In genomic region chr5:143055501-143056125, GRCm38 (mm10) we compare ENCODE assay signal across 8 mouse cellular contexts. TPM values are rescaled to one million over a fixed set of nuclear protein-coding genes. Genes with fewer than 3 reads are reported as not detected.
DNase-seq lines count a peak whose midpoint lies in the region; ATAC-seq and TF ChIP-seq lines count a peak whose summit lies in the region.

No protein-coding gene starts in this region.

- H3K4me3 ChIP-seq in MEL (ENCODE audit: control insufficient read depth in 1 of 2, insufficient read depth in 1 of 2, low read depth in 2 of 2, low read length in 2 of 2) = no peak overlapping the region
- H3K4me3 ChIP-seq in intestine, embryonic 16.5 days (ENCODE audit: low read length) = no peak overlapping the region
- no peak overlapping the region for H3K4me3 ChIP-seq in hindbrain, embryonic 11.5 days (ENCODE audit: low read depth, low read length)

- H3K79me2 ChIP-seq in MEL (ENCODE audit: control insufficient read depth, insufficient read depth, low read length, poor library complexity) = no peaks in the 10 kb centered on the region

- peak; percentile 47 for DNase-seq in adrenal gland, adult 2 months
- DNase-seq in adrenal gland, postnatal 14 days = no peak
- peak; percentile 88 for DNase-seq in MEL (ENCODE audit: low read depth, low spot score)
- peak; percentile 36 for DNase-seq in lung, postnatal 14 days
- no peak for DNase-seq in hindbrain, embryonic 11.5 days (ENCODE audit: low spot score)
- DNase-seq in cerebellum, postnatal 4 days (ENCODE audit: low spot score in 2 of 2) = no peak

- peak; percentile 38; the same call in 1 of the 2 replicates for ATAC-seq in intestine, embryonic 16.5 days
- ATAC-seq in hindbrain, embryonic 11.5 days (ENCODE audit: low FRiP score) = no peak
- ATAC-seq in CD4-positive, CD25-positive, alpha-beta regulatory T cell, adult 4 months = no peak

- H3K4me1 ChIP-seq in MEL (ENCODE audit: control insufficient read depth in 1 of 2, insufficient read depth in 2 of 2, low read length in 2 of 2) = peaks cover 56 to 70% of the 10 kb centered on the region in 2 experiments
- peaks cover 23% of the 10 kb centered on the region for H3K4me1 ChIP-seq in intestine, embryonic 16.5 days (ENCODE audit: control insufficient read depth, insufficient read depth, low read length)
- H3K4me1 ChIP-seq in hindbrain, embryonic 11.5 days (replicated peaks; ENCODE audit: control insufficient read depth, insufficient read depth, low read length) = no peaks in the 10 kb centered on the region

- peak; percentile 91 to 97 for TF ChIP-seq EP300 in MEL (IDR thresholded peaks at IDR 0.05; ENCODE audit: low read depth in 1 of 2, low read length in 2 of 2)

- peak overlapping the region; percentile 73 for H3K27ac ChIP-seq in MEL (ENCODE audit: control insufficient read depth, low read depth, low read length)
- peak overlapping the region; percentile 71 for H3K27ac ChIP-seq in intestine, embryonic 16.5 days (ENCODE audit: low read length)
- no peak overlapping the region for H3K27ac ChIP-seq in hindbrain, embryonic 11.5 days (ENCODE audit: low read depth, low read length)

- H3K4me2 ChIP-seq in intestine, embryonic 16.5 days (ENCODE audit: low read depth, low read length) = no peak overlapping the region
- H3K4me2 ChIP-seq in hindbrain, embryonic 11.5 days (replicated peaks; ENCODE audit: low read depth, low read length) = no peak overlapping the region

- TF ChIP-seq POLR2A in MEL (IDR thresholded peaks at IDR 0.05; ENCODE audit: control insufficient read depth in 1 of 2, insufficient read depth in 1 of 2, low read depth in 1 of 2, low read length in 2 of 2, poor library complexity in 1 of 2) = no peak

- no peaks in the 10 kb centered on the region for H3K9me3 ChIP-seq in MEL (replicated peaks; ENCODE audit: insufficient read depth, low read length)
- no peaks in the 10 kb centered on the region for H3K9me3 ChIP-seq in intestine, embryonic 16.5 days (ENCODE audit: control insufficient read depth, low read length)
- H3K9me3 ChIP-seq in hindbrain, embryonic 11.5 days (ENCODE audit: control insufficient read depth, low read length) = no peaks in the 10 kb centered on the region

- TF ChIP-seq RAD21 in MEL (IDR thresholded peaks at IDR 0.05; ENCODE audit: low read depth, low read length) = no peak

- H3K27me3 ChIP-seq in MEL (ENCODE audit: control insufficient read depth in 1 of 2, insufficient read depth in 2 of 2, low read length in 2 of 2) = no peaks in the 10 kb centered on the region
- H3K27me3 ChIP-seq in intestine, embryonic 16.5 days (replicated peaks; ENCODE audit: control insufficient read depth, insufficient read depth, low read length) = no peaks in the 10 kb centered on the region
- H3K27me3 ChIP-seq in hindbrain, embryonic 11.5 days (ENCODE audit: control insufficient read depth, insufficient read depth, low read length) = no peaks in the 10 kb centered on the region

- peaks cover 0 to 89% of the 10 kb centered on the region in 2 experiments; a peak in 2 of 4 replicates for H3K36me3 ChIP-seq in MEL (ENCODE audit: control insufficient read depth in 1 of 2, insufficient read depth in 2 of 2, low read length in 2 of 2)
- H3K36me3 ChIP-seq in intestine, embryonic 16.5 days (ENCODE audit: control insufficient read depth, insufficient read depth, low read length) = no peaks in the 10 kb centered on the region; the same call in 1 of the 2 replicates
- no peaks in the 10 kb centered on the region; the same call in 1 of the 2 replicates for H3K36me3 ChIP-seq in hindbrain, embryonic 11.5 days (ENCODE audit: control insufficient read depth, insufficient read depth, low read length)

- no peak for TF ChIP-seq CTCF in MEL (IDR thresholded peaks at IDR 0.05 in 2 of 3, conservative IDR thresholded peaks at IDR 0.05 in 1 of 3; ENCODE audit: control insufficient read depth in 1 of 3, insufficient read depth in 1 of 3, low read depth in 2 of 3, low read length in 3 of 3, poor library complexity in 1 of 3, severe bottlenecking in 1 of 3)

- 58% methylated on average over 3 of the region's 3 CpGs for WGBS in intestine, embryonic 16.5 days
- 72% methylated on average over 3 of the region's 3 CpGs for WGBS in hindbrain, embryonic 11.5 days

- H3K9ac ChIP-seq in MEL (ENCODE audit: control insufficient read depth, low read depth, low read length, poor library complexity, severe bottlenecking) = no peak overlapping the region
- no peak overlapping the region for H3K9ac ChIP-seq in intestine, embryonic 16.5 days (ENCODE audit: low read depth, low read length)
- no peak overlapping the region for H3K9ac ChIP-seq in hindbrain, embryonic 11.5 days (ENCODE audit: low read depth, low read length)

TF ChIP-seq in MEL, 35 proteins besides CTCF, POLR2A, EP300 and RAD21:
- no peak for TF ChIP-seq SMC3 (IDR thresholded peaks at IDR 0.05; ENCODE audit: low read depth, low read length)
- TF ChIP-seq USF2 (IDR thresholded peaks at IDR 0.05; ENCODE audit: borderline replicate concordance in 1 of 2, insufficient read depth in 1 of 2, low read depth in 1 of 2, low read length in 2 of 2) = no peak
- peak; percentile 65 for TF ChIP-seq ZNF384 (IDR thresholded peaks at IDR 0.05; ENCODE audit: low read depth, low read length)
- no peak for TF ChIP-seq CHD2 (IDR thresholded peaks at IDR 0.05; ENCODE audit: low read length)
- TF ChIP-seq CHD1 (IDR thresholded peaks at IDR 0.05; ENCODE audit: low read depth, low read length) = 0 out of 2 replicates have a peak, but pooled peaks have one; percentile 77
- no peak for TF ChIP-seq ZMIZ1 (IDR thresholded peaks at IDR 0.05; ENCODE audit: low read depth, low read length)
- TF ChIP-seq RCOR1 (IDR thresholded peaks at IDR 0.05; ENCODE audit: low read depth, low read length) = peak; percentile 78; the same call in 1 of the 2 replicates
- TF ChIP-seq POLR2AphosphoS5 (IDR thresholded peaks at IDR 0.05; ENCODE audit: borderline replicate concordance, low read depth, low read length) = no peak
- TF ChIP-seq HCFC1 (IDR thresholded peaks at IDR 0.05; ENCODE audit: low read depth, low read length) = peak; percentile 43; the same call in 1 of the 2 replicates
- no peak for TF ChIP-seq ZKSCAN1 (IDR thresholded peaks at IDR 0.05; ENCODE audit: low read depth, low read length)
- no peak for TF ChIP-seq NELFE (IDR thresholded peaks at IDR 0.05; ENCODE audit: low read depth, low read length)
- no peak for TF ChIP-seq USF1 (IDR thresholded peaks at IDR 0.05; ENCODE audit: low read depth, low read length)
- no peak for TF ChIP-seq ZC3H11A (IDR thresholded peaks at IDR 0.05; ENCODE audit: low read depth, low read length)
- TF ChIP-seq E2F4 (IDR thresholded peaks at IDR 0.05; ENCODE audit: borderline replicate concordance, low read depth, low read length) = no peak
- TF ChIP-seq UBTF (IDR thresholded peaks at IDR 0.05; ENCODE audit: borderline replicate concordance, insufficient read depth, low read depth, low read length) = no peak
- peak; percentile 90 for TF ChIP-seq TAL1 (IDR thresholded peaks at IDR 0.05; ENCODE audit: low read length)
- peak; percentile 77 for TF ChIP-seq MXI1 (IDR thresholded peaks at IDR 0.05; ENCODE audit: low read depth, low read length)
- peak; percentile 78 for TF ChIP-seq TBP (IDR thresholded peaks at IDR 0.05; ENCODE audit: low read depth, low read length)
- TF ChIP-seq MAX (IDR thresholded peaks at IDR 0.05; ENCODE audit: low read length) = peak; percentile 68
- TF ChIP-seq MAFK (IDR thresholded peaks at IDR 0.05; ENCODE audit: borderline replicate concordance, low read depth, low read length) = no peak
- TF ChIP-seq BHLHE40 (IDR thresholded peaks at IDR 0.05; ENCODE audit: borderline replicate concordance, low read depth, low read length) = peak; percentile 60; the same call in 1 of the 2 replicates
- no peak for TF ChIP-seq NRF1 (IDR thresholded peaks at IDR 0.05; ENCODE audit: insufficient read depth, low read depth, low read length, poor library complexity, severe bottlenecking)
- peak; percentile 87 for TF ChIP-seq TCF12 (IDR thresholded peaks at IDR 0.05; ENCODE audit: low read depth, low read length)
- no peak for TF ChIP-seq POLR2AphosphoS2 (IDR thresholded peaks at IDR 0.05; ENCODE audit: low read length)
- TF ChIP-seq MYB (IDR thresholded peaks at IDR 0.05; ENCODE audit: low read depth, low read length) = no peak
- peak; percentile 90 for TF ChIP-seq ETS1 (IDR thresholded peaks at IDR 0.05; ENCODE audit: low read depth, low read length)
- TF ChIP-seq JUND (IDR thresholded peaks at IDR 0.05; ENCODE audit: low read depth, low read length) = 0 out of 2 replicates have a peak, but pooled peaks have one; percentile 37
- TF ChIP-seq KAT2A (conservative IDR thresholded peaks at IDR 0.05; ENCODE audit: low read depth, low read length) = no peak
- 0 out of 2 replicates have a peak, but pooled peaks have one; percentile 26 for TF ChIP-seq ELF1 (IDR thresholded peaks at IDR 0.05; ENCODE audit: low read depth, low read length)
- peak; percentile 86 for TF ChIP-seq SIN3A (IDR thresholded peaks at IDR 0.05; ENCODE audit: low read length)
- TF ChIP-seq GATA1 (IDR thresholded peaks at IDR 0.05; ENCODE audit: low read depth, low read length) = peak; percentile 95
- peak; percentile 92 for TF ChIP-seq MYC (IDR thresholded peaks at IDR 0.05; ENCODE audit: low read depth, low read length)
- peak; percentile 87; the same call in 1 of the 2 replicates for TF ChIP-seq MEF2A (IDR thresholded peaks at IDR 0.05; ENCODE audit: extremely low read depth, insufficient replicate concordance, low read depth, low read length, poor library complexity, severe bottlenecking)
- TF ChIP-seq MAZ (IDR thresholded peaks at IDR 0.05; ENCODE audit: low read depth, low read length) = no peak

RNA-seq across cellular contexts. Expression of gene Rnf216, which starts 57.2 kb away (rescaled TPM):
- 10 to 100 TPM; 37.5 to 50.4 TPM for total RNA-seq in adrenal gland, adult 2 months (2021)
- 40.3 and 47.6 TPM in 2 replicates for polyA plus RNA-seq in adrenal gland, adult 2 months (2012; rRNA removed)
- total RNA-seq in adrenal gland, postnatal 14 days (2021) = 39.5 and 44.5 TPM in 2 replicates
- 16.4 and 17.1 TPM in 2 replicates for total RNA-seq in MEL (2012; rRNA removed)
- 100 to 1,000 TPM in 1 of 2 experiments, 10 to 100 TPM in 1; 30.8 to 123 TPM for polyA plus RNA-seq in MEL (2012; ENCODE audit: insufficient read depth in 1 of 2, insufficient read length in 2 of 2, low read depth in 1 of 2, low replicate concordance in 2 of 2, missing spikeins in 1 of 2)
- polyA plus RNA-seq in intestine, embryonic 16.5 days (2015; fragmentation: Nextera tagmentation; extraction: Ambion mirVana) = 26.5 and 28.4 TPM in 2 replicates
- polyA plus RNA-seq in hindbrain, embryonic 11.5 days (2014; fragmentation: Nextera tagmentation; extraction: Ambion mirVana) = 31.1 and 49.5 TPM in 2 replicates
- polyA plus RNA-seq in CD4-positive, CD25-positive, alpha-beta regulatory T cell, adult 4 months (2017; shearing (Covaris generic)) = 10 to 100 TPM; 38.2 to 39.8 TPM

Comparison
In these comparisons a context has a peak if more than half of its experiments do, and no peak if none do; other contexts are left out.
1. DNase-seq: peak in adrenal gland, adult 2 months (single experiment), MEL (single experiment) and lung, postnatal 14 days (single experiment); none in adrenal gland, postnatal 14 days (single experiment), hindbrain, embryonic 11.5 days (single experiment) and cerebellum, postnatal 4 days (0 of 2).